Mouse (Mus musculus) neural tube, embryonic 10.5 days (tissue): ENCODE measurements around the gene Htr7.

Experiments
- DNase-seq: peaks from one replicate; pipeline ENCODE4 v3.0.0-alpha.2; 2017; ENCODE audit warnings: low spot score; ENCODE audit errors: extremely low spot score

Htr7 gene

GRCm38 (mm10) chr19:36057231-36057811, at the start of gene Htr7:
Gene Htr7 (minus strand): TSS chr19:36057507.
- peak; percentile 78 for DNase-seq

DNA sequence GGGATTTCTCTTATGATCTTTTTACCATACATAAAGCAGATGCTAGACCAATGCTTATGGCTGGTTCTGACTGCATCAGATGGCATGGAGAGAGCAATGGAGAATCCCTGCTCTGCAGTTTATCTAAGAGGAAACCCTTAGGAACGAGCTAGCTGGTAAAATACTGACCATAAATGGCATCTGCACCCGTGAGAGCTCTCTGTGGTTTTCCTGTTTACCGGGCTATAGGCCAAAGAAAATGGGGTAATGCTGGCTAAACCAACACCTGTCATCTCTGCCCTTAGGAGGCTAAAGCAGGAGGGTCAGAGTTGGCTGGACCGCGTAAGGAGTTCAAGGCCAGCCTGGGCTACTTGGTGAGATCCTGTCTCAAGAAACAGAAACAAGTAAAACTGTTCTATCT, 46.6 kb upstream of the Htr7 start:
- DNase-seq, result no peak

- DNase-seq, result no peak
These were observed 41.6 kb upstream of the Htr7 start for GRCm38 (mm10) chr19:36098916-36099315.

DNA sequence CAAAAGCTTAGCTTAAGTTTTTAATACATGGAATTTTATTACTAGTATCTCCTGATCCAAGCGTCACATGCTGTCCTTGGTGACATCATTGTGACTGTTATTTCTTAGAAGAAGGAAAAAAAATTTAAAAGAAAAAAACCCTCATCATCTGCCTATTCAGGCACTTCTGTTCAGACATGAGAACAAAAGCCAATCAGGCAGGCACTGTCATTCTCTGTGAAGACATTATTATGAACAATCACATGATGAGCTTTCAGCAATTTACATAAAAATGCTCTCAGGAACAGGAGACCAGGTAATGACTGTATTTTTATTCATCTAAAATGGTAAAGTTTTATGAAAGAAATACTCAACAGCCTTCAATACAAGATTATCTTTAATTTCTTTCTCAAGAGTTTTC, 41.0 kb upstream of the Htr7 start:
- no peak for DNase-seq

DNA sequence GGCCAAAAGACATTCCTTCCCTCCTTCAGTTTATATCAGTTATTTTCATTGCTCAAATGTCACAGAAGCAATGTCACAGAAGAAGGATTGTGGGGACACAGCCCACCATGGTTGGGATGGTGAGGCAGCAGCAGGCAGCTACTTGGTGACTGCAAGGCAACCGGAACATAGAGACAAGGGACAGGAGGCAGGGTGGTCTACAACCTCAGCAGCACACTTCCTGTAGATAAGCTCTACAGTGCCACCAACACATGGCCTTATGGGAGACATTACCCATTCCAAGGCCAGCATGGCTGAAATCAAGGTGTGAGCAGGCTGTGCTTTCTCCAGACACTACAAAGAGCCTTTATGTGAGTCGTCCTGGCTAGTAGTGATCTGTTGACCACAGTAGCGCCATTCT, 39.9 kb upstream of the Htr7 start:
- no peak for DNase-seq

DNA sequence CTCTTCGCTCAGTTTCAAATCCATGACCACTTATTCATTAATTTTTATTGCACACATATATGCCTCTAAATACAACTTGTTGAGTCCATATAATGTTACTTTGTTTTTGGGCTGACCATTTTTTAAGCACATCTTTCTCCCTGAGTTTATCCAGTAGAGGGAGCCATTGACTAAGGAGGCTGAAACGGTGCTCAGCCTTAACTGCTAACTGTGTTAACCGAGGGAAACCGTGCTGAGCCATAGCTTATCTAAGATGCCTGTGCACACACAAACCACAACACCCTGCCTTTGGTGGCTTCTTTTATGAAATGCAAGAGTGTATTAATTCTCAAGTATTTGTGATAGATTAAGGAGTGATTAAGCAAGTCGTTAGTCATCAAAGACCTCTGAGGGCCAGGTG, 33.5 kb upstream of the Htr7 start:
- no peak for DNase-seq

GRCm38 (mm10) chr19:36083262-36084225, 26.2 kb upstream of the Htr7 start, which contains the start of gene Rpp30:
Gene Rpp30 (plus strand): TSS chr19:36083716.
- peak; percentile 77 for DNase-seq

GRCm38 (mm10) chr19:36082606-36083261, 25.4 kb upstream of the Htr7 start:
- DNase-seq, result peak; percentile 23

DNA sequence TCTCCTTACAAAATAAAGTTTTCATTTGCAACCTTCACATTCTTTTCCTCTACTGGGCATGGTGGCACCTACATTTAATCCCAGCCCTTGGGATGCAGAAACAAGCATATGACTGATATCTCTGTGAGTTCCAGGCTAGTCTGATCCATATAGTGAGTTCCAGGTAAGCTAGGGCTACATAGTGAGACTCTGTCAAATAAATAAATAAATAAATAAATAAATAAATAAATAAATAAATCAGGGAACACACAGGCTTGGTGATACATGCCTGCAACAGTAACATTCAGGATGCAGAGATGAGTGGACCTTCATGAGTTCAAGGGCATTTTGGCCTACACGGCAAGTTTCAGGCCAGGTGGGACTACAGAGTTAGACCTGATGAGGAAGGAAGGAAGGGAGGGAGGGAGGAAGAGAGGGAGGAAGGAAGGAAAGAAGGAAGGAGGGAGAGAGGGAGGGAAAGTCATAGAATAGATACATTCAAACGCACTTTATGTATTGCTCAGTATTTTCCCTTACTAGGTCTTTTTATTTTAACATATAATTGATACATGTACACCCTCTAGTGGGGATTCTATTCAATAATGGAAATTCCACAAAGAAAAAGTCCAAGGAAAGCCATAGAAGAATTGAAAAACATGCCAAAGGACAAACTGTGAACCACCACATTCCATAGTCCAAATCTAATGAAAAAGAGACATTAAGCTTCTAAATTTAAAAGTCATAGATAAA, 5.7 kb upstream of the Htr7 start:
- DNase-seq, result no peak

DNA sequence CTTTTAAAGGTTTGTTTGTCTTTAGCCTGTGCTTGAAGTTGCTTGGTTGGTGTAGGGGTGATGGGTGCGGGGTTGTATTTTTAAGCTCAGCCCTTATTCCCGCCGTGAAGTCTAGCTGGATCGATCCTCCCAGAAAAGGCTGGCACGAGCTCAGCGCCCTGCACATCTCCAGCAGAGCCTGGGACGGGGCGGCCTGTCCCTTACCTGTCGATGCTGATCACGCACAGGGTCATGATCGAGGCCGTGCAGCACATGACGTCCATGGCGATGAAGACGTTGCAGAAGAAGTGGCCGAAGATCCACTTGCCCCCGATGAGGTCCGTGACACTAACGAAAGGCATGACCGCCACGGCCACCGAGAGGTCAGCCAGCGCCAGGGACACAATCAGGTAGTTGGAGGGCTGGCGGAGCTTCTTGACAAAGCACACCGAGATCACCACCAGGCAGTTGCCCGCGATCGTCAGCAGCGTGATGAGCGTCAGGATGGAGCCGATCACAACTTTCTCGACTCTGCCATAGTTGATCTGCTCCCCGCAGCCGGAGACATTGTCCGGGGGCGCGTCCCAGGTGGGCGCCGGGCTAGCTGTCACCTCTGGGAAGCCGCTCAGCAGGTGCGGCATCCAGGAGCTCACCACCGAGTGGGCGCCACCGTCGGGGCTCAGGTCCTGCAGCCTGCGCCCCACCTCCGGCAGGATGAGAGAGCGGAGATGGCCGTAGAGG, 645 bp downstream of the Htr7 start:
- DNase-seq, result no peak

- no peak for DNase-seq
These were observed 11.3 kb downstream of the Htr7 start for GRCm38 (mm10) chr19:36046046-36046445.

GRCm38 (mm10) chr19:36014836-36015235, 42.5 kb downstream of the Htr7 start:
- DNase-seq, result no peak

GRCm38 (mm10) chr19:36006277-36006676, 51.0 kb downstream of the Htr7 start:
- DNase-seq, result no peak

- DNase-seq, result no peak
These were observed 52.3 kb downstream of the Htr7 start for GRCm38 (mm10) chr19:36004961-36005360.

DNA sequence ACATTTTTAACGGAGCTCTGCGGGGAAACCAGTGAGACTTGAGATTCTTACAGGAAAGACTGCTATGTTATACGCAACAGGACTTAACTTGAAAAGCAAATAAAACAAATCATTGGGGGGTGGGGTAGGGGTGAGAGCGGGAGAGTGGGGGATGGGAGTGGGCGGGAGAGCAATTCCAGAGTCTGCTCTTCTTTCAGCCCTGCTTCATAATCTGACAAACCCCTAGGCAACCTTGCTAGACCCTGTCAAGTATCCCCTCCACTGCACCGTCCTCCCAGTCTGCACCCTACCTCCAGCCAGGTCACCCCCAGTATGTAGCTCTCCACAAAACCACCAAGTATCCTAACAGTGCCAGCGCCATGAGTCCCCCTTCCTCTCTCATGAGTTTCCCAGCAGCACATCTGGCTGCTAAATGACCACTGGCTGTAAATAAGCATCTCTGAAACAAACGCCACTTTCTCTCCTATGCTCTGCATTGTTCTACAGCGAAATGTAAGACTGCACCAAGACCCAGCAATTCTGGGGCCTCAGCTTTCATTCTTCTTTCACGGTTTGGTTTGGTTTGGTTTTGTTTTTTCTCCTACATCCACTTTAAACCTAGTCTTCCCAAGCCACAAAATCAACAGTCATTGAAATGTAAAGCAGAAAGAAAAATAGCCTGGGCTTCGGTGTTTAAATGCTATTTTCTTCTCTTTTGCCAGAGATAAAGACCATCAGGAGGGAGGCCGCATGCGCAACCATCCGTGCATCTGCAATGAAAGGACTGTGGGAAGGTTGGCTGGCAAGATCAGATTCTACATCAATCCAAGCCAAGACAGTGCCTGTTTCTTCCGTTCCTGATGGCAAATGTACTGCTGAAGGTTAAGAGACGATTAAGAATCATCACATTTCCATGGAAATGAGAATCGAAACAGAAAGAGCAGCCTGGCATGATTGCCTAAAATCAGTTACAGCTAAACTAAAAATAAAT, 54.5 kb downstream of the Htr7 start:
- no peak for DNase-seq

DNA sequence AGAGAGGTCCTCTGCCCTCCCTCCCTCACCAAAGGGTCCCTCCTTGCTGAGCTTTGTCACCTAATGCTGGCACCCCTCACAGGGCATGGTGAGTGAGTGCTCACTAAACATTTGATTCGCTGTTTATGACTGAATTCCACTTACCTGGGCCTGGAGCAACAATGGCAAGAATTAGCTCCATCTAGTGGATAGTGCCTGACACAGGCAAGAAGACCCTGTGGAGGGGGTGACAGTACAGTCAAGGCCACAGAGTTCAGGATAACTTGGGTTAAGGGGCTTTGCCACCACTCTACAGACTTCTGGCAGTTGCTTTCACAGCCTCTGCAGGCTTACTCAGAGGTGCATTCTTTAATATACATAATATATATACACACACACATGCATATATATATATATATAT, 55.8 kb downstream of the Htr7 start:
- DNase-seq, result no peak

GRCm38 (mm10) chr19:36000955-36001354, 56.4 kb downstream of the Htr7 start:
- DNase-seq, result no peak

- DNase-seq, result no peak
These were observed 59.9 kb downstream of the Htr7 start for GRCm38 (mm10) chr19:35997384-35997783.

GRCm38 (mm10) chr19:35987461-35987860, 69.8 kb downstream of the Htr7 start:
- no peak for DNase-seq

GRCm38 (mm10) chr19:35974681-35975080, 82.6 kb downstream of the Htr7 start:
- DNase-seq, result no peak
